Mouse (Mus musculus): ENCODE results near the gene Olfr648. TPM values are rescaled to one million over a fixed set of nuclear protein-coding genes. Genes with fewer than 3 reads are reported as not detected.

Gene Olfr648
- total RNA-seq, 2 experiments from 2014 or later, result not detected

Other genes with a start within 250 kb of the Olfr648 start
- not detected for gene Olfr632, start 249.0 kb downstream of the Olfr648 start, total RNA-seq (2021)
- gene Olfr633, start 239.0 kb downstream of the Olfr648 start, total RNA-seq (2021), result not detected
- gene Olfr635, start 212.2 kb downstream of the Olfr648 start, total RNA-seq (2021), result not detected
- gene Olfr638, start 184.6 kb downstream of the Olfr648 start, total RNA-seq (2021), result not detected
- not detected for gene Olfr639, start 166.1 kb downstream of the Olfr648 start, total RNA-seq (2021)
- not detected for gene Olfr640, start 157.8 kb downstream of the Olfr648 start, total RNA-seq (2021)
- not detected for gene Olfr641, start 147.9 kb downstream of the Olfr648 start, total RNA-seq (2021)
- not detected for gene Olfr642, start 130.7 kb downstream of the Olfr648 start, total RNA-seq (2021)
- gene 4930516K23Rik, start 121.9 kb downstream of the Olfr648 start, total RNA-seq (2021), result not detected
- gene Olfr644, start 111.5 kb downstream of the Olfr648 start, total RNA-seq (2021), result not detected
- gene Olfr645, start 97.9 kb downstream of the Olfr648 start, total RNA-seq (2021), result not detected
- not detected for gene Olfr646, start 78.5 kb downstream of the Olfr648 start, total RNA-seq (2021)
- gene Ubqln5, start 53.6 kb downstream of the Olfr648 start, total RNA-seq (2021), result not detected
- not detected for gene Olfr643, start 46.0 kb downstream of the Olfr648 start, total RNA-seq (2021)
- gene Ubqln3, start 40.1 kb downstream of the Olfr648 start, total RNA-seq (2021), result not detected
- gene Ubqlnl, start 32.8 kb downstream of the Olfr648 start, total RNA-seq (2021), result not detected
- not detected for gene Olfm5, start 18.6 kb downstream of the Olfr648 start, total RNA-seq (2021)
- not detected for gene Olfr649, start 12.6 kb upstream of the Olfr648 start, total RNA-seq (2021)
- under 1 TPM; 0.26 to 0.36 TPM for gene Trim6, start 35.4 kb upstream of the Olfr648 start, total RNA-seq (2021)
- 10 to 100 TPM in 1 of 2 experiments, 1 to 10 TPM in 1; 7.3 to 10.5 TPM for gene Trim34a, start 61.1 kb upstream of the Olfr648 start, total RNA-seq (2021)
- 1 to 10 TPM; 4.2 to 8.4 TPM for gene Trim5, start 104.7 kb upstream of the Olfr648 start, total RNA-seq (2021)
- gene Trim12a, start 132.1 kb upstream of the Olfr648 start, total RNA-seq (2021), result 10 to 100 TPM in 1 of 2 experiments, 1 to 10 TPM in 1; 9.7 to 19.6 TPM
- gene Trim34b, start 146.1 kb upstream of the Olfr648 start, total RNA-seq (2021), result 1 to 10 TPM in 1 of 2 experiments, under 1 TPM in 1; 0.76 to 1.1 TPM
- 10 to 100 TPM in 1 of 2 experiments, 1 to 10 TPM in 1; 9.9 to 14.6 TPM for gene Trim12c, start 170.0 kb upstream of the Olfr648 start, total RNA-seq (2021)
- under 1 TPM; 0.10 to 0.26 TPM for gene Trim30b, start 186.5 kb upstream of the Olfr648 start, total RNA-seq (2021)
- under 1 TPM in 1 of 2 experiments, not detected in 1; 0.17 TPM for gene Trim30c, start 217.4 kb upstream of the Olfr648 start, total RNA-seq (2021)

Measured in adrenal gland, postnatal 36 days (tissue).